Mouse (Mus musculus) v-Abl transformed pro-B cells (cell line): ENCODE measurements around the gene Asb16.

Source experiments
- in situ Hi-C, 2 experiments: fragments of 400-800 bp; cut with MboI; formaldehyde crosslinking; loops; one replicate each; pipeline ENCODE4 v1.15.1; 2025; ENCODE audit not compliant: unreplicated experiment in 2 of 2

The Asb16 gene

DNA sequence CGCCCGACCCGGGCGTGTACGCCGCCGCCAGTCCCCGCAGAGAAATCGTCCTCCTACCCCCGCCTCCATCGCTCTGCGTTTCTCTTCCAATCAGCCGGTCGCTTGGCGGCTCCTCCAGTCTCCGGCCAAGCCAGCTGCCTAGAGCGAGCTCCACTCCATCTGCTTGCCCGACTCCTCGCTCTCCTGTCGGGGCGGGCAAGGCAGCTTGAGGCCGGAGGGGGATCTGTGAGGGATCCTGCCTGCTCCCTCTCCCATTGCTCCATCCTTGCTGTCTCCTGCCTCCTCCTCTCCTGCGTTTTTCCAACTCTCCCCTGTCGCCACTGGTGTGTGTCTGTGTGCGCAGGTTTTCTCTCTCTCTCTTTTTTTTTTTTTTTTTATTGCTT lies 50.9 kb downstream of the Asb16 start, which contains the start of gene Ubtf:
Ubtf (minus strand) TSS at position 333 of the 383 bp plus-strand sequence.
- in situ Hi-C loops: no loop called here

DNA sequence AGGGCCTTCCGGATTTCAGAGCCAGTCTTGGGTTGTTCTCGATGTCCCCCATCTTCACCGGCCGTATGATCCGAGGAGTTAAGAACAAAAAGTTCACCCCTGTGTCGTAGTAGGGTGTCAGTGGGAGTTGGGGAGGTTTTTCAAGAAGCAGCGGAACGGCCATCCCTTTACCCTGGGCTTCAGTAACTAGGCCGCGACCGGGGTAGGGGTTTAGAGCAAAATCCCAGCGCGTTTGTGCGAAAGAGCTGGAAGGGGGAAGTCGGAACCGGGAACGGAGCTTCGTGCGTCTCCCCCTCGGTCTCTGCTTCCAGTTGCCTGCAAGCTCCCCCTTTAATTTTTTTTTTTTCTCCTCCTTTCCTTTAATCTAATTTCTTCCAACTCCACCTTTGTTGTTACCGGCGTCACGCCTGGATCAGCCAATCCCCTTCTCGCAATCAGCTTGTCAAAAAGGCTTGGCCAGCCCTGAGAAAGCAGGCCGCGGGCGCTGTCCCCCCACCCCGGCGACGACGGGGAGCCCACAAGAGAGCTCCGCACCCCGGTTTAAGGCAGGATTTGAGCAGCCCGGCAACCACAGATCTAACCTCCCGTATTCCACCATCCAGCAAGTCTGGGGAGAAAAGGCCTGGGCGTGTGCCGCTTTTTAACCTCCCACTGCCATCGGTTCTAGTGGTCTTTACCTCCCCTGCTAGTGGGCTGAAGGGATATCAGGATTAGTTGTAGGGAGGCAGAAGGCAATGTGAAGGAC lies 51.6 kb downstream of the Asb16 start:
- in situ Hi-C loops: no loop called here

DNA sequence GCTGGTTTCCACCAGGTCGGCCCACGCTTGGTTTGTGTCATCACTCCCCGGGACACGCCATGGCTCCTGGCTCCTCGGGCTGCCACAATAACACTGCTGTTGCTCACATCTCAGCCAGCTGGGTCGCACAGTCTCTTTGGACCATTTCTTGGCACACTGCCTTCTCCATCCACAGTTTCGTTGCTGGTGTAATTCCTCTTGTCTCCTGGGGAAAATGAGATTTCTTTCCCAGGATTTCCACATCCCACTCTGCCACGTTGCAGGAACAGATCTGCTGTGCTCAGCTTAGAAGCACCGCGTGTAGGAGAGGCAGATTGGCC lies 52.1 kb downstream of the Asb16 start:
- in situ Hi-C loops: no loop called here

DNA sequence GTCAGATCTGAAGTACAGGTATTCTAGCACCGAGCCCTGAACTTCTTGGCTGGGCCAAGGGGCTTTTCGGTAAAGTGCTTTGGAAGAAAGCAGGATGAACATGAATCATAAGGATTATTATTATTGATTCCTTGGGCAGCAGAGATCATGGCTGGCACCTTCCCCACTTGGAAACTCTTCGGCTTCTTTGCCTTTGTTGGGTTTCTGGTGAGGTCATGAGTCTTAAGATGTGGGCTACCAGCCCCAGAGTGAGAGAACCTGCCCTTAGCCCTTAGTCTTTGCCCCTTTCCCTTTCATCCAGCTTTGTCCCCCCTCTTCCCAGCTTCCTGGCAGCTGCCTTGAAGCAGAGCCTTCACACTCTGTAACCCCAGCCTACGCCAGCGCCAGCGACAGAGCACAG lies 53.4 kb downstream of the Asb16 start:
- in situ Hi-C loops: no loop called here

DNA sequence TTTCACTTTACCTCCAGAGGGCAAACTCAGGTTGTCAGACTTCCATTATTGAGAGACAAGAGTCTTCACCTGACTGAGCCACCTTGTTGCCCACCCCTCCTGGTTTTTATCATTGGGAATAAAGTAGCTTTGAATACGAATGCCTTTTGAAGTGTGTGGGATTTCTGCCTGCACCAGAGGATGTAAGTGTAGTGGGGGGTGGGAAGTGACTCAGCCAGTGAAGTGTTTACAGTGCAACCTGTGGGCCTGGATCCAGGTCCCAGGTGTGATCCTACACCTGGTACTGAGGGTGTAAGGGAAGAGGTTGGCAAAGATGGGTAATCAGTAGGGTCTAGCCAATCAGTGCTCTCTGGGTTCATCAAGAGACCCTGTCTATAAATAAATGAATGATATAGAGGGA lies 55.0 kb downstream of the Asb16 start:
- in situ Hi-C loops: no loop called here

DNA sequence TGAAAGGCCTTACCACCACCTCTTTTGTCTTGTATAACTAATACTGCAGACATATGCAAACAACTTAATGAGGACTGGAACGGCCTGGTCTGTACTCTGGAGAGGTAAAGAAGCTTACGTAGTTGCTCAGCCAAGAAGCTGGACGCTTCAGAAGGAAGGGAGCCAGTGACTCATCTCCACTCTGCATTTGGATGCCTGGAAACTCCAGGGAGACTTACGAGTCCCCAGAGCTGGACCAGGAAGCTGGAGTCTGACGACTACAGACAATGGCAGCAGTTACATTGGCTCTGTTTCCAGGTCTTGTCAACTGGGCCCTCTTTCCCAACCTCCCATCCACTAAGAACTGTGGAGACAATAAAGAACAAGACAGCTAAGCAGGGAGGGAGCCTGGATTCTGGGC lies 58.7 kb downstream of the Asb16 start:
- in situ Hi-C loops: loop anchor here in 1 of 2 experiments (5.0 kb wide), 1 partner anchor 40 kb away; the partner anchor contains the start of gene Slc4a1

DNA sequence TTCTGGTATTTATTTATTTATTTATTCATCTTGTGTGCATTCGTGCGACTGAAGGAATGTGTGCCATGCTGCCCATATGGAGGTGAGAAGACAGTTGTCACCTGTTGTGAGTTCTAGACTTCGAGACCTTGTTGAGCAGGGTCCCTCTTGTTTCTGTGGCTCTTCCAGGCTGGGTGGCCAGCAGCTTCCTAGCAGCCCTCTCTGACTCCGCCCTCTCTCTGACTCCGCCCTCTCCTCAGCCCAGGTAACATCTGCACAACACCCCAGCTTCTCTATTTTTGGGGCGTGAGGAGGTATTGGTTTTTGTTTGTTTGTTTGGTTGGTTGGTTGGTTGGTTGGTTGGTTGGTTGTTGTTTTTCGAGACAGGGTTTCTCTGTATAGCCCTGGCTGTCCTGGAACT lies 59.3 kb downstream of the Asb16 start:
- in situ Hi-C loops: loop anchor here in 1 of 2 experiments (5.0 kb wide), 1 partner anchor 39 kb away; the partner anchor contains the start of gene Slc4a1
